Mouse (Mus musculus): ENCODE measurements around the gene H2-T3.
A peak's percentile ranks its signal among the peaks of the same experiment; 100 is the strongest.

DNA sequence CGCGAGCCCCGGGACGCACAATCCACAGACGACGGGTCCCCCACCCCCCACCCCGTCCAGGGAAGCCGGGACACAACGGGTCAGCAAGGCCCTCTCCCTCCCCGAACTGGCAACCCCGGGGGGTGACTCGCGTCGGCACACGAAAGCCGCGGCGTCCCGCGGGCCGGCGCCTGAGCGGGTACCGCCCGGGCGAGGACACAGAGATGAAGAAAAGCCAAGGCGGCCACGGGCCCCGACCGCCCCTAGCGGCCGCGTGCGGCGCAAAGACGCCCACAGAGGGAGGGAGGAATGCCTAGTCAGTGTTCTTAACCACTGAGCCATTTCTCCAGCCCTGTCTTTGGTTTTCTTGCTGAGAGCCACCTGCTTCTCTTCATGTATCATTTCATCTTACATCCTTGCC lies 41.2 kb upstream of the H2-T3 start:
- TF ChIP-seq CTCF (IDR thresholded peaks at IDR 0.05; ENCODE audit: borderline replicate concordance, control insufficient read depth, extremely low read depth, insufficient read depth, low read length, poor library complexity) (peak; percentile 86; the same call in 1 of the 2 replicates), POLR2A (IDR thresholded peaks at IDR 0.05; ENCODE audit: control insufficient read depth, extremely low read depth, insufficient read depth, low read length, poor library complexity) (no peak)
